Mouse (Mus musculus): ENCODE data around the gene Serpina11.
"Not testable (repeated sequence)": the region's sequence is repeated elsewhere in the genome, so short reads cannot be mapped to it uniquely, and the experiment has no call there.

Gene Serpina11

DNA sequence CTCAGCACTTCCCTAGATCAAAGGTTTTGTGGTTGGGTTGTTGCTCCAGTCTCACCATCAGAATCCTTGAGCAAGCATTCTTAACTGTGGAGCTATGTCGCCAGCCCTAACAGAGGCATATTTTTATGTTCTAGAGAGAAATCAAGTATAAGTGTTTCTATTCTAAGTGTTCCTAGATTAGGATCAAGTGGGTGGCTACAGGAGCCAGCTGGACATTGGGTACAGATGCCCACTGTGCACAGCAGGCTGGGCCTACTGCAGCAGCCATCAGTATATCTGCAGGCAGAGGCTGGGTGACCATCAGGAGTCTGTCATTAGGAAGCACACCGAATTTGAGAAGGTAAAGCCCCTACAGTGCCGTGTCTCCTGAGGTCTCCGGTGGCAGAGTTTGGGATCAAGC, 18.7 kb downstream of the Serpina11 start:
- no peak for DNase-seq (ENCODE audit: low read depth, low spot score)

DNA sequence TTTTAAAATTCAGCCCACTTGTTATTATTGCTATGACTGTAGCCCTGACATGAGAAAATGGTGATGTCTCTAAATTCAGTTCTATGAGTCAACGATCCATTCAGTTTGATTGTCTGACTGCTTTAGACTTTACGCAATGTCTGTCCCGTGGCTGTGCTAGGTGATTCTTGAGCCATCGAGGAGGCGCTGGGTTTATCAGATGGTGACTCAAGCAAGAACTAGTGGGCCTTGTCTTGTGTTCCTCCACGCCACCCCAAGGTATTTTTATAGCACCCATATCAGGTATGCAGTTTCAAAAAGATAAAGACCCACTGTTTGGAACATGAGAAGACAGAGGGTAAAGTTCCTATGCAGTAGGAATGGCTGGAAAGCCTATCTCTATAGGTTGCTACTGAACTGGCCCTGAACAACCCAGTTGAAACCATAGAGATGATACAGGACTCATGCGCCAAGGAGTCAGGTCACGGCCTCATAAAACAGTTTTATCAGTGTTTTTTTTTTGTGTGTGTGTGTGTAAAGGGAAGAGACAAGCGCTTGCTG, 20.1 kb downstream of the Serpina11 start:
- no peak for DNase-seq (ENCODE audit: low read depth, low spot score)

DNA sequence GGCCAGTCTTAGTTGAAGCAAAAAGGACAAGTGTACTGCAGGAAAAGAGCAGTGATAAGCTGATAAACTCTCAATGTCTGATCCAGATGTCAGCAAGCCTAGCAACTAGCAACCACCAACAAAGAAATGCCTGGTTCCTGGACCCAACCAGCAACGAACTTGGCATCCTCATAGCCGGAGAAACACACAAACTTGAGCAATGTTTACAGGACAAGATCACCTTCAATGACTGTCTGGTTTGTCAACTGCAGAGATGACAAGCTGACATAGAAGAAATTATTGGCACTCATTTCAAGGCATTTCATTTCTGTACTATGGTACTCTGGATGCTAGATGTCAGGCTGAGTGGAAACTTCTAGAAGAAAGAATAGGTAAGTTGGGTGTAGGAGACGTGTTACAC, 23.0 kb downstream of the Serpina11 start:
- DNase-seq (ENCODE audit: low read depth, low spot score): no peak

DNA sequence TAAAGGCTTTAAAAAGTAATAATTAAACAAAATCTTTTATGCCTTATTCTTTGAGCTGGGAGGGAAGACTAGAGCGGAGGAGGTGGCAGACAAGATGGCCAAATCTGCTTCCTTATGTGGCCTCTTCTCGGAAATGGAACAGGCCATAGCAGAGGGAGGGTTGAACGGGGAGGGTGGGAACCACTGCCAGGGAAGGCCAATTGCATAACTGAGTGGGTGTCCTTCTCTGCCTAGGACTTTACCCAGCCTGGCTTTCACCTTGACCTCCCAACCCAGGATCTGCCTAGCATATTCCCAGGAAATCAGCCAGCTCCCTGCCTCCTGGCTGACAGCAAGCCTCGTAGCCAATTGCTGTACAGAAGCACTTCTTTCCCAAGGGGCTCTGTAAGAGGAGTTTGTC, 26.5 kb downstream of the Serpina11 start:
- DNase-seq (ENCODE audit: low read depth, low spot score): no peak

DNA sequence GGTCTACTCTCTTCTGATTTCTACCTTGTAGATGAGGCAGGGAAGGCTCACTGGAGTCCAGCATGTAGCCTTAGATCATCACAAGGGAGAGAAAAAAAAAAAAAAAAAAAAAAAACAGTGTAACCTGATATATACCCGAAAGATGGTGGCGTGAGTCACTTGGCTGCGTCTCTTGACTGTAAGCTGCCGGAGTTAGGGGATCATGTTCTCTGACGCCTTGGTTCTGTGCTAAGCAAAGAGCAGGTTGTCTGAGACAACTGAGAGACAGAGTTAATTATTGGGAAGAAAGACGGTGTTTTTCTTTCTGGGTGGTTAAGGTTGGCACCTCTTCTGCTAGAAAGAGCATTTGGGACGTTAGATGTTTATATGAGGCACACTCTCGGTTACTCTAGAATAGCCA, 26.9 kb downstream of the Serpina11 start:
- DNase-seq (ENCODE audit: low read depth, low spot score): no peak

DNA sequence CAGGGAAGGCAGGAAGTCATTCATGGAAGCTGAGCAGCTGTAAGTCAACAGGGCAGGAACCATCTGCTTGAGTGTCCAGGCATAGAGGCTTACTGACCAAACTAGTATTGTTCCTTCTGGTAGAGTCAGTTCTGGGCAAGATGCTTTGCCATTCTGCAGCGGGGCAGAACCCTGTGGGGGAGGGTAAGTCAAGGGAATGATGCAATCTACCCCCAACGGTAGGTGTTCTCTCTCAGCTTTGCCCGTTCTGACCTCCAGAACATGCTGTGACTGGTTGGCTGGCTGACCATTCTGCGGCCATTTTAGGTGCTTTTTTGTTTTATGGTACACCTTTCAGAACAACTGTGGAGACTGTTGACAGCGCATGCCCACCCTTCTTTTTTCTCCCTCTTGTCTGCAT, 27.4 kb downstream of the Serpina11 start:
- no peak for DNase-seq (ENCODE audit: low read depth, low spot score)

DNA sequence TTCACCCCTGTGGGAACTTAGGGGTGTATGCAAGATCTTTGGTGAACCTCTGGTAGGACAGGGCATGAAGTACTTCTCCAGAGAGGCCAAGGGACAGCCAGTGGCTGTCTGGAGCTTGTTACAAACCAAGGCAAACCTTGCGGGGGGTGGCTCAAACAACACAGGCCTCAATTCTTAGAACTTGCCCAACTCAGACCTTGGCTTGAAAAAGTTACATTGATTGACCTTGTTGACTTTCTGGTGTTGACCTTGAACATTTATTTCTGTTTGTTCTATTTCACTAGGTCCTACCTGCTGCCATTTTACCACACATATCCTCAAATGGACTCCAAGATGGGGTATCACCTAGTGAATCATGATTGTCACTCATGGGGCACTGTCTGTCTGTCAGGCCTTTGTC, 28.0 kb downstream of the Serpina11 start:
- no peak for DNase-seq (ENCODE audit: low read depth, low spot score)

DNA sequence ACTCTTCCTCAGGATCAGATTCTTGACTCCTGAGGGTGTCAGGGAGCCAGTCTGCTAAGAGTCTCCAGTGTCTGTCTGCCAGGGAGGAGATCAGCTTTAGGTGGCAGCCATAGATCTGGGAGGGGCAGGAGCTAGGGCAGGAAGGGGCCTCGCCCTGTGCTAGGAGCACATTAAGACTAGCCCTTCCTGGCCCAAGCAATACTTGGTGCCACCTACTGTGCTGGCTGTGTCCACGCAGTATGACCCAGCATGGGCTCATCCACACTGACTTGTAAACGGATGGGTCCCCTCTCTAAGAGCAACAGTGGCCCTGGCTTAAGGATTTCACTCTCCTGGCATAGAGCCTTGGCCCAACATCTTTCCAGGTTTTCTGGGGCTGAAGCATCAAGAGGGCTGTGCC, 31.0 kb downstream of the Serpina11 start, which contains the start of gene Serpina1e:
Gene Serpina1e (minus strand): TSS at position 178 of the 400 bp plus-strand sequence.
- DNase-seq (ENCODE audit: low read depth, low spot score): no peak

DNA sequence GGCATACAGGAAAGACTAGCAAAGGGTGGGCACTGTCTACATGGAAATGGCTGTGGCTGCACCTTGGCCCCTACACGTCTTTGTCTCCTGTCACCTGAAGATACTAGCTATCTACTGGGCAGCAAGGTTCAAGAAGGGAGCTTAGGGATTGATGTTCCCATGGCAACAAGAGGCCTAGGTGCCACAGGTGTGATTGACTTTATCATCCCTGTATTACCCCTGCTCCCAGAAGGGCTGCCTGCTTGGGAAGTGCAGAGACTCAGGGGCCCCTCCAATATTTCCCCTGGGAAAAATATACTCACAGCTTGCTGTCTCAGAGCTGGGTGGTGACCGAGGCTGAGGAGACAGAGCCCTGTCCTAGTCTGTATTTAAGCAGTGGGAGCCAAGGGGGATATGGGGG, 33.2 kb downstream of the Serpina11 start:
- DNase-seq (ENCODE audit: low read depth, low spot score): not testable (repeated sequence)

DNA sequence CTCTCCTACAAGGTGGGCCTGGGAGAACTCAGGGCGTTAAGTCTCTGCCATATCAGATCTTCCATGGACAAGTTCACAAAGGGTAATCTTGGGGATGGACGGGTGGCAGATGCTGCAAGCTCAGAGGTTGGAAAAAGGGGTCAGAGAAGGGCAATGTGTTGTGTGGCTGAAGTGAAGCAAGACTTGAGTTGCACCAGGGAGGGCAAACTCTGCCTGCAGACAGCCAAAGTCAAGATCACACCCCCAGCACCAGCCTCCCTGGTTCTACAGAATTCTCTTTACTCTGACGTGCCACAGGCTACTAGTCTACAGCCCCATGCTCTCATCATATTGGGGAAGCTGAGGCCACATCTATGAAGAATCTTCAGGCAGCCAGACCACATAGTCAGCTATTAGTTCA, 36.8 kb downstream of the Serpina11 start:
- not testable (repeated sequence) for DNase-seq (ENCODE audit: low read depth, low spot score)

DNA sequence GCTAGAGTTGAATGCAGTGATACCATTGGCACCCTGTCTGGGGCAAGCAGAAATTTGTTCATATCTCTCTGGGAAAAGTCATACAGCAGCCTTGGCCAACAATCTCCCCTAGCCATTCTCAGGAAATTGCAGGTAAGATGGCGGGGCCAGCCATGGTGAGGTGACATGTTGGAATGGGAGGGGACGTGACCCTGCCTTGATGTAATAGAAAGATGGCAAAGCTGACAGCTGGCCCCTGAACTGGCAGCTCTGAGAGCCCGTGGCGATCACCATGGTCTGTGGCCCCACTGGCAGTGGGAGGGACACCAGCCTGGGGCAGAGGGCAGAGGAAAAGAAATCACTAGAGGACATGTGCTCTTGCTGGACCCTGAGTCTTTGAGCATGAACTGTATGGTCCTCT, 43.5 kb downstream of the Serpina11 start:
- DNase-seq (ENCODE audit: low read depth, low spot score): no peak

Measured in CD4-positive, CD25-positive, alpha-beta regulatory T cell, adult 2 months (primary cell).